Mouse (Mus musculus) stomach, embryonic 14.5 days (tissue): ENCODE data around the gene Olig2. TPM values are rescaled to one million over a fixed set of nuclear protein-coding genes. Genes with fewer than 3 reads are reported as not detected.
A peak's percentile ranks its signal among the peaks of the same experiment; 100 is the strongest.

ENCODE experiments used
- ATAC-seq: fragments of 200-750 bp; cut with Nextera tagmentation; 2 replicates; pipeline ENCODE4 v1.8.0; 2017; ENCODE audit warnings: low read depth, moderate TSS enrichment; ENCODE audit not compliant: insufficient number of reproducible peaks, insufficient read depth, low FRiP score
- H3K27ac ChIP-seq: fragments of 300-500 bp; sonication (generic); 2 replicates; pipeline ENCODE4 v1.5.1; 2014; ENCODE audit warnings: mild to moderate bottlenecking, low read length, moderate library complexity, mixed read lengths
- H3K27me3 ChIP-seq: fragments of 300-500 bp; sonication (generic); 2 replicates; pipeline ENCODE4 v1.6.1; 2014; ENCODE audit warnings: low read length, control low read depth, mixed read lengths; ENCODE audit not compliant: control insufficient read depth, insufficient read depth
- H3K36me3 ChIP-seq: fragments of 300-500 bp; sonication (generic); 2 replicates; pipeline ENCODE4 v1.6.1; 2014; ENCODE audit warnings: mild to moderate bottlenecking, control low read depth, low read length, moderate library complexity, mixed read lengths; ENCODE audit not compliant: control insufficient read depth, insufficient read depth
- H3K4me1 ChIP-seq: fragments of 300-500 bp; sonication (generic); 2 replicates; pipeline ENCODE4 v1.6.1; 2014; ENCODE audit warnings: low read length, control low read depth, mixed read lengths; ENCODE audit not compliant: control insufficient read depth, insufficient read depth
- H3K4me2 ChIP-seq: fragments of 300-500 bp; sonication (generic); replicated peaks from 2 replicates; pipeline ENCODE4 v1.6.1; 2014; ENCODE audit warnings: low read depth, low read length, control low read depth
- H3K4me3 ChIP-seq: fragments of 300-500 bp; sonication (generic); 2 replicates; pipeline ENCODE4 v1.5.1; 2014; ENCODE audit warnings: low read depth, low read length, control low read depth
- H3K9ac ChIP-seq: fragments of 300-500 bp; sonication (generic); replicated peaks from 2 replicates; pipeline ENCODE4 v1.6.1; 2014; ENCODE audit warnings: low read depth, mild to moderate bottlenecking, control low read depth, low read length, moderate library complexity, mixed read lengths
- H3K9me3 ChIP-seq: fragments of 300-500 bp; sonication (generic); 2 replicates; pipeline ENCODE4 v1.6.1; 2016; ENCODE audit warnings: low read depth, low read length, control low read depth; ENCODE audit not compliant: control insufficient read depth
- WGBS: fragments of 180-500 bp; shearing (Covaris S2); extraction: QIAGEN DNeasy Blood & Tissue Kit; methylation state at CpG from one replicate; pipeline ENCODE4 v1.1.7; 2014; 5-methylcytosine and 5-hydroxymethylcytosine counted together
- polyA plus RNA-seq: library from polyadenylated mRNA; unstranded; fragments of >200 nt; fragmentation: Nextera tagmentation; extraction: Ambion mirVana; gene quantifications from 2 replicates; pipeline ENCODE4 v1.2.1, GENCODE M21; 2014

The Olig2 gene
- polyA plus RNA-seq, 1 experiment from 2014 or later = not detected

- no peaks in the 10 kb centered on the region for H3K4me1 ChIP-seq
- H3K9me3 ChIP-seq = no peaks in the 10 kb centered on the region
- no peak overlapping the region for H3K4me2 ChIP-seq
- WGBS = 49% methylated on average over 3 of the region's 3 CpGs
- no peak for ATAC-seq
- no peak overlapping the region for H3K27ac ChIP-seq
- H3K27me3 ChIP-seq = peaks cover 14% of the 10 kb centered on the region
- no peak overlapping the region for H3K4me3 ChIP-seq
- H3K36me3 ChIP-seq = no peaks in the 10 kb centered on the region
- no peak overlapping the region for H3K9ac ChIP-seq
Measured at GRCm38 (mm10) chr16:91258956-91259355, 33.7 kb downstream of the Olig2 start.

GRCm38 (mm10) chr16:91260861-91261260 is 35.6 kb downstream of the Olig2 start:
- H3K4me1 ChIP-seq = no peaks in the 10 kb centered on the region
- H3K4me3 ChIP-seq = no peak overlapping the region
- no peak overlapping the region for H3K4me2 ChIP-seq
- no peaks in the 10 kb centered on the region for H3K36me3 ChIP-seq
- peaks cover 16% of the 10 kb centered on the region for H3K27me3 ChIP-seq
- H3K9ac ChIP-seq = no peak overlapping the region
- no peaks in the 10 kb centered on the region for H3K9me3 ChIP-seq
- ATAC-seq = no peak
- WGBS = 88% methylated on average over 3 of the region's 3 CpGs
- no peak overlapping the region for H3K27ac ChIP-seq

GRCm38 (mm10) chr16:91262467-91263220 is 37.4 kb downstream of the Olig2 start:
- H3K9me3 ChIP-seq = no peaks in the 10 kb centered on the region
- no peak overlapping the region for H3K9ac ChIP-seq
- peaks cover 10% of the 10 kb centered on the region for H3K27me3 ChIP-seq
- 37% methylated on average over 12 of the region's 12 CpGs for WGBS
- H3K4me2 ChIP-seq = no peak overlapping the region
- no peak overlapping the region for H3K4me3 ChIP-seq
- H3K36me3 ChIP-seq = no peaks in the 10 kb centered on the region
- H3K27ac ChIP-seq = no peak overlapping the region
- H3K4me1 ChIP-seq = no peaks in the 10 kb centered on the region
- ATAC-seq = no peak

- Histone ChIP-seq H3K9ac (no peak overlapping the region), H3K4me1 (peaks cover 7% of the 10 kb centered on the region; the same call in 1 of the 2 replicates), H3K27me3 (peaks cover 44% of the 10 kb centered on the region), H3K4me3 (no peak overlapping the region), H3K36me3 (no peaks in the 10 kb centered on the region), H3K4me2 (no peak overlapping the region), H3K27ac (no peak overlapping the region), H3K9me3 (no peaks in the 10 kb centered on the region)
- no peak for ATAC-seq
- 79% methylated on average over 6 of the region's 6 CpGs for WGBS
Measured at GRCm38 (mm10) chr16:91265972-91266371, 40.7 kb downstream of the Olig2 start.

GRCm38 (mm10) chr16:91268724-91269452 is 43.6 kb downstream of the Olig2 start:
- Histone ChIP-seq H3K9me3 (no peaks in the 10 kb centered on the region), H3K27me3 (peaks cover 68% of the 10 kb centered on the region), H3K4me2 (peak overlapping the region; percentile 68; the same call in 1 of the 2 replicates), H3K4me1 (peaks cover 7% of the 10 kb centered on the region; the same call in 1 of the 2 replicates), H3K4me3 (peak overlapping the region; percentile 38), H3K27ac (no peak overlapping the region), H3K9ac (no peak overlapping the region), H3K36me3 (no peaks in the 10 kb centered on the region)
- no peak for ATAC-seq
- WGBS = 6% methylated on average over 13 of the region's 13 CpGs

GRCm38 (mm10) chr16:91269468-91270211 is 44.4 kb downstream of the Olig2 start, which contains the start of gene Olig1:
Gene Olig1 (plus strand): TSS chr16:91269772.
- H3K4me2 ChIP-seq = peak within 1 kb of the TSS; percentile 68
- peak within 1 kb of the TSS; percentile 38 for H3K4me3 ChIP-seq
- peaks cover 7% of the 10 kb centered on the region; the same call in 1 of the 2 replicates for H3K4me1 ChIP-seq
- no peaks in the 10 kb centered on the region for H3K9me3 ChIP-seq
- under 1% methylated on average over 64 of the region's 64 CpGs for whole genome bisulfite sequencing
- H3K27me3 ChIP-seq = peaks cover 72% of the 10 kb centered on the region
- no peak within 1 kb of the TSS for H3K27ac ChIP-seq
- no peaks in the 10 kb centered on the region for H3K36me3 ChIP-seq
- no peak within 1 kb of the TSS for H3K9ac ChIP-seq
- peak; percentile 87 for ATAC-seq

- WGBS = under 1% methylated on average over 63 of the region's 63 CpGs
- peak overlapping the region; percentile 38 for H3K4me3 ChIP-seq
- no peak overlapping the region for H3K9ac ChIP-seq
- peak overlapping the region; percentile 68 for H3K4me2 ChIP-seq
- peaks cover 71% of the 10 kb centered on the region for H3K27me3 ChIP-seq
- H3K4me1 ChIP-seq = peaks cover 7% of the 10 kb centered on the region; the same call in 1 of the 2 replicates
- no peak overlapping the region for H3K27ac ChIP-seq
- no peak for ATAC-seq
- H3K36me3 ChIP-seq = no peaks in the 10 kb centered on the region
- no peaks in the 10 kb centered on the region for H3K9me3 ChIP-seq
Measured at GRCm38 (mm10) chr16:91270212-91270971, 45.1 kb downstream of the Olig2 start.
